Mouse (Mus musculus): ENCODE measurements around the gene Ip6k3.

The Ip6k3 gene

GRCm38 (mm10) chr17:27183667-27184292, 16.2 kb upstream of the Ip6k3 start:
- no peak for DNase-seq (ENCODE audit: extremely low read depth, low read depth, low spot score)

GRCm38 (mm10) chr17:27182401-27182800, 14.8 kb upstream of the Ip6k3 start:
- no peak for DNase-seq (ENCODE audit: extremely low read depth, low read depth, low spot score)

- DNase-seq (ENCODE audit: extremely low read depth, low read depth, low spot score): no peak
These were observed 14.1 kb upstream of the Ip6k3 start for GRCm38 (mm10) chr17:27181666-27182065.

- no peak for DNase-seq (ENCODE audit: extremely low read depth, low read depth, low spot score)
These were observed 12.2 kb upstream of the Ip6k3 start for GRCm38 (mm10) chr17:27179681-27180280.

GRCm38 (mm10) chr17:27178427-27179177, 11.0 kb upstream of the Ip6k3 start:
- no peak for DNase-seq (ENCODE audit: extremely low read depth, low read depth, low spot score)

GRCm38 (mm10) chr17:27178019-27178418, 10.4 kb upstream of the Ip6k3 start:
- no peak for DNase-seq (ENCODE audit: extremely low read depth, low read depth, low spot score)

GRCm38 (mm10) chr17:27176754-27177153, 9.2 kb upstream of the Ip6k3 start:
- no peak for DNase-seq (ENCODE audit: extremely low read depth, low read depth, low spot score)

- DNase-seq (ENCODE audit: extremely low read depth, low read depth, low spot score): no peak
These were observed 8.7 kb upstream of the Ip6k3 start for GRCm38 (mm10) chr17:27176287-27176686.

GRCm38 (mm10) chr17:27175196-27175874, 7.7 kb upstream of the Ip6k3 start:
- no peak for DNase-seq (ENCODE audit: extremely low read depth, low read depth, low spot score)

GRCm38 (mm10) chr17:27173715-27174114, 6.1 kb upstream of the Ip6k3 start:
- no peak for DNase-seq (ENCODE audit: extremely low read depth, low read depth, low spot score)

GRCm38 (mm10) chr17:27172459-27172858, 4.9 kb upstream of the Ip6k3 start:
- DNase-seq (ENCODE audit: extremely low read depth, low read depth, low spot score): no peak

- no peak for DNase-seq (ENCODE audit: extremely low read depth, low read depth, low spot score)
These were observed 3.5 kb upstream of the Ip6k3 start for GRCm38 (mm10) chr17:27171121-27171520.

GRCm38 (mm10) chr17:27169952-27170695, 2.5 kb upstream of the Ip6k3 start:
- DNase-seq (ENCODE audit: extremely low read depth, low read depth, low spot score): no peak

GRCm38 (mm10) chr17:27168569-27168968, 974 bp upstream of the Ip6k3 start:
- DNase-seq (ENCODE audit: extremely low read depth, low read depth, low spot score): no peak

GRCm38 (mm10) chr17:27166901-27167300, 694 bp downstream of the Ip6k3 start:
- no peak for DNase-seq (ENCODE audit: extremely low read depth, low read depth, low spot score)

- no peak for DNase-seq (ENCODE audit: extremely low read depth, low read depth, low spot score)
These were observed 2.4 kb downstream of the Ip6k3 start for GRCm38 (mm10) chr17:27165054-27165773.

GRCm38 (mm10) chr17:27160905-27161304, 6.7 kb downstream of the Ip6k3 start:
- no peak for DNase-seq (ENCODE audit: extremely low read depth, low read depth, low spot score)

GRCm38 (mm10) chr17:27159169-27159568, 8.4 kb downstream of the Ip6k3 start:
- no peak for DNase-seq (ENCODE audit: extremely low read depth, low read depth, low spot score)

- no peak for DNase-seq (ENCODE audit: extremely low read depth, low read depth, low spot score)
These were observed 9.2 kb downstream of the Ip6k3 start for GRCm38 (mm10) chr17:27158439-27158838.

- DNase-seq (ENCODE audit: extremely low read depth, low read depth, low spot score): no peak
These were observed 11.8 kb downstream of the Ip6k3 start for GRCm38 (mm10) chr17:27155752-27156151.

Data from fat pad, adult 2 months (tissue).